Mouse (Mus musculus) liver, embryonic 14.5 days (tissue): ENCODE data around the gene Tas2r143.

ENCODE experiments used
- CTCF ChIP-seq: IDR thresholded peaks from 2 replicates; pipeline ENCODE4 v1.5.1; 2016; ENCODE audit warnings: antibody characterized with exemption, low read depth, control low read depth
- EP300 ChIP-seq: IDR thresholded peaks from 2 replicates; pipeline ENCODE4 v1.6.1; 2016; ENCODE audit warnings: antibody characterized with exemption, low read depth

- TF ChIP-seq EP300 (no peak), CTCF (no peak)
Observed at GRCm38 (mm10) chr6:42376504-42377019, 23.5 kb upstream of the Tas2r143 start.
